Comparison of ENCODE assay signal across 12 mouse cellular contexts in the genomic region with DNA sequence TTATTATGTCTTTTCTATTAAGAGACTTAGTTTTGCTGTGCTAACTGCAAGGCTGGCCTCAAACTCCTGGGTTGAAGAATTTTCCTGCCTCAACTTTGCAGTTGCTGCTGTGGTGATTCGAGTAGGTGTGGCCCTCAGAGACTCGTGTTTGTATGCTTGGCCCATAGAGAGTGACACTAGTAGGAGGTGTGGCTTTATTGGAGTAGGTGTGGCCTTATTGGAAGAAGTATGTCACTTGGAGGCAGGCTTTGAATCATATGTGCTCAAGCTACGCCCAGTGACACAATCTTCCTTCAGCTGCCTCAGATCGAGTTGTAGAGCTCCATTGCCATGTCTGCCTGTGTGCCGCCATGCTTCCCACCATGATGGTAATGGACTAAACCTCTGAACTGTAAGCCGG.
"Had no signal": no experiment of that assay in that cellular context is flagged by ENCODE, and none has a peak within 500 bp of the region (broad histone marks: within the 10 kb centered on the region; RNA-seq: fewer than 3 reads in every experiment).

No protein-coding gene starts in this region.

- H3K9me3 ChIP-seq: kidney, embryonic 15.5 days; limb, embryonic 10.5 days; midbrain, embryonic 12.5 days had no signal

- H3K4me3 ChIP-seq: kidney, embryonic 15.5 days; limb, embryonic 10.5 days; megakaryocyte, embryonic 14.5 days; midbrain, embryonic 12.5 days had no signal

- H3K27me3 ChIP-seq: kidney, embryonic 15.5 days; megakaryocyte, embryonic 14.5 days; midbrain, embryonic 12.5 days had no signal

- H3K27ac ChIP-seq: kidney, embryonic 15.5 days; limb, embryonic 10.5 days; liver, embryonic 14.5 days; midbrain, embryonic 12.5 days had no signal

- H3K36me3 ChIP-seq: kidney, embryonic 15.5 days; limb, embryonic 10.5 days; midbrain, embryonic 12.5 days had no signal

- H3K4me1 ChIP-seq: limb, embryonic 10.5 days; megakaryocyte, embryonic 14.5 days; midbrain, embryonic 12.5 days had no signal

- DNase-seq: kidney, adult 2 months; kidney, postnatal 14 days; lung, adult 2 months; lung, postnatal 4 days; right cerebral cortex, adult 18-20 months; right cerebral cortex, postnatal 25 days; thymus, postnatal 25 days had no signal
